Mouse (Mus musculus): ENCODE measurements around the gene Card9.

- TF ChIP-seq CTCF (IDR thresholded peaks at IDR 0.05; ENCODE audit: low read depth) (no peak), EP300 (IDR thresholded peaks at IDR 0.05; ENCODE audit: low read depth) (no peak)
These were observed 4.2 kb upstream of the Card9 start for GRCm38 (mm10) chr2:26364738-26365465.

Measured in liver, postnatal 0 days (tissue).